Mouse (Mus musculus) lung, postnatal 0 days (tissue): Measurements from ENCODE around the gene Cacna2d1.

Experiments
- CTCF ChIP-seq: IDR thresholded peaks from 2 replicates; pipeline ENCODE4 v1.5.1; 2016; ENCODE audit warnings: antibody characterized with exemption, mild to moderate bottlenecking
- EP300 ChIP-seq: IDR thresholded peaks from 2 replicates; pipeline ENCODE4 v1.6.1; 2016; ENCODE audit warnings: antibody characterized with exemption, mild to moderate bottlenecking, control low read depth

DNA sequence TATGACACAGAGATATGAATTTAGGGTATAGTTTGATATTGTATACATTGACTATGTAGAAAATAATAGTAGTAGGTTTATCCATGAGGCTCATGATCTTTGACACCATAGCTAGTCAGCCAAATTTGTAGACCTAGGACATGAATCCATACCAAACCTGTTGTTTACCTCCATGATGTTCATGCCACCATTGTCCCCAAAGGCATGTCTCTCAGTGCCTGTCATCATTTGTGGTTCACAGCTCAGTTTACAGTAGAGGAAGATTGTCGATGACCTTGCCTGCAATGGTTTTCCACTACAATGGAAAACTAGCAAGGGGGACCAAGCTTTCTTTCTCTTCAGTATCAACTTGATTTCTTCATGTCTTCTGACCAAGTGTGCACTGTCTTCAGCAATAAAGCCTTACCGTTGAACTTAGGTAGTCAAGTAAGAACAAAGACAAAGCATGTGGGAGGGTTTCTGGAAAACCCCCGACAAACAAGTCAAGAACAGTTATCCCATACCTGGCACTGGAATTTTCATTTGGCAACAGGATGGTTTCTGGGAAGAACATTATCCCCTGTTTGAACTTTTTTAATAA lies 441.9 kb downstream of the Cacna2d1 start:
- TF ChIP-seq CTCF (no peak), EP300 (no peak)
